Mouse (Mus musculus): ENCODE data around the gene Guca2a. TPM values are rescaled to one million over a fixed set of nuclear protein-coding genes. Genes with fewer than 3 reads are reported as not detected.

The Guca2a gene
- not detected in 2 replicates for polyA plus RNA-seq (2015; fragmentation: Nextera tagmentation; extraction: Ambion mirVana)

GRCm38 (mm10) chr4:119637176-119637845 is at the start of gene Guca2a:
Gene Guca2a, plus strand, starts transcription at chr4:119637704.

DNA sequence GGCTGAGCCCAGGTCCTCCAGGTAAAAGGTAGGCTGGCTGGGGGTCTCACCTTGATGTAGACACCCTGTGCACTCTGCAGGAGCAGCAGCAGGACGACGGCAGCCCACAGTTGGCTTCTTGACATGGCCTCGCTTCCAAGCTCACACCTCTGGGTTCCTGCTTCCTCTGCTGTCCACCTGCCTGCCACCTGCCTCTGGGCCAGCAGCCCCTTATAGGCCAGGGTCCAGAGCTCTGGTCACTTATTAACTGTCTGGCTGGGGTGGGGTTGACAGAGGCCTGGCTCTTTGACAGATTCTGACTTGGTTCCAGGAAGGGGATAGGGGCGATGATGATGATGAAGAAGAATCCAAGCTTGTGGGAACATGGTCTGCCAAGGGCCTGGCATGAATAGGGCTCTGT is 21.2 kb downstream of the Guca2a start, which contains the start of gene Guca2b:
Guca2b (minus strand) TSS at position 224 of the 400 bp plus-strand sequence.

Other genes starting within 250 kb of the Guca2a start
- 1.1 and 1.2 TPM in 2 replicates for gene Ccdc30, start 222.2 kb upstream of the Guca2a start, polyA plus RNA-seq (2015; fragmentation: Nextera tagmentation; extraction: Ambion mirVana)
- 12.7 and 16.7 TPM in 2 replicates for gene Ppcs, start 215.3 kb upstream of the Guca2a start, polyA plus RNA-seq (2015; fragmentation: Nextera tagmentation; extraction: Ambion mirVana)
- gene Zmynd12, start 214.9 kb upstream of the Guca2a start, polyA plus RNA-seq (2015; fragmentation: Nextera tagmentation; extraction: Ambion mirVana), result 0.17 TPM in 1 of 2 replicates, not detected in the other
- 0.07 TPM in 1 of 2 replicates, not detected in the other for gene Rimkla, start 145.1 kb upstream of the Guca2a start, polyA plus RNA-seq (2015; fragmentation: Nextera tagmentation; extraction: Ambion mirVana)
- gene Foxj3, start 100.7 kb upstream of the Guca2a start, polyA plus RNA-seq (2015; fragmentation: Nextera tagmentation; extraction: Ambion mirVana), result 6.7 and 8.0 TPM in 2 replicates
- 1.9 and 2.4 TPM in 2 replicates for gene Frg2f1, start 98.2 kb upstream of the Guca2a start, polyA plus RNA-seq (2015; fragmentation: Nextera tagmentation; extraction: Ambion mirVana)
- gene Guca2b, start 21.2 kb downstream of the Guca2a start, polyA plus RNA-seq (2015; fragmentation: Nextera tagmentation; extraction: Ambion mirVana), result not detected in 2 replicates
- 4.2 and 6.0 TPM in 2 replicates for gene Hivep3, start 96.1 kb downstream of the Guca2a start, polyA plus RNA-seq (2015; fragmentation: Nextera tagmentation; extraction: Ambion mirVana)

All from spleen, postnatal 0 days (tissue).